ENCODE assay signal across 11 mouse cellular contexts in genomic region chrX:5917203-5917602, GRCm38 (mm10).
"Had no signal": no experiment of that assay in that cellular context is flagged by ENCODE, and none has a peak within 500 bp of the region (broad histone marks: within the 10 kb centered on the region; RNA-seq: fewer than 3 reads in every experiment).

No protein-coding gene starts in this region.

- H3K4me3 ChIP-seq: left cerebral cortex, adult 2 months; liver, embryonic 13.5 days; midbrain, embryonic 12.5 days had no signal

- H3K36me3 ChIP-seq: liver, embryonic 13.5 days; midbrain, embryonic 12.5 days had no signal

- H3K9ac ChIP-seq: liver, embryonic 13.5 days; midbrain, embryonic 12.5 days had no signal

- DNase-seq: kidney, adult 2 months; kidney, postnatal 36 days; liver, embryonic 13.5 days; lung, adult 2 months; lung, postnatal 14 days; lung, postnatal 4 days; thymus, adult 18-20 months; thymus, postnatal 4 days had no signal

- H3K9me3 ChIP-seq: liver, embryonic 13.5 days; midbrain, embryonic 12.5 days had no signal

- H3K27ac ChIP-seq: kidney, postnatal 0 days; left cerebral cortex, adult 2 months; liver, embryonic 13.5 days; midbrain, embryonic 12.5 days had no signal

- H3K4me1 ChIP-seq: liver, embryonic 13.5 days; midbrain, embryonic 12.5 days had no signal

- H3K4me2 ChIP-seq: liver, embryonic 13.5 days; midbrain, embryonic 12.5 days had no signal

- H3K27me3 ChIP-seq: liver, embryonic 13.5 days; midbrain, embryonic 12.5 days had no signal
